Mouse (Mus musculus): ENCODE measurements around the gene Limd1.

The Limd1 gene

DNA sequence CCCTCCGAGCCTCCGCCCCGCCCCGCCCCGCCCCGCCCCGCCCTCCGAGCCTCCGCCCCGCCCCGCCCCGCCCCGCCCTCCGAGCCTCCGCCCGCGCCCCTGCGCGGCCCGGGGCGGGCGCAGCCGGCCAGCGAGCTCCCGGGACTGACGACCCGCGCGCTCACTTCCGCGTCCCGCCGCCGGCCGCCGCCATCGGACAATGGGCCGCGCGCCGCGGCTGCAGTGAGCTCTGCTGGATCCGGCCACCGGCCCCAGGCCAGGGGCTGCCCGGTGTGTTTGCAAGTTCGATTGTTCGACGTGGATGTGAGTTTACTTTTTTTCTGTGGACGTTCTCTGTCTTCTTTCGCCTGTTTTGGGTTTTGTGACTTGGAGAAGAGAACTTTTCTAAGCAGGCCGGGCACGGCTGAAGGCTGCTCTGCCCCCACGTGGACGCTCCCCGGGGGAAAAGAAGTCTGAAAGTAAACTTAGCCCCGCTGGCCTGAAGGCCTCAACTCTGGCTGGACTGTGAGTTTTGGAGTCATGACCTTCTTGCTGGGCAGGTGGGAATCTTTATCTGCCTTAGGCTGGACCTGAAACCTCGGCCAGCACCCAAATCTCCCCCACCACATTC is at the start of gene Limd1:
Gene Limd1, plus strand, starts transcription at position 121 of the 610 bp plus-strand sequence.
- peak; percentile 42 for DNase-seq (ENCODE audit: low spot score)

DNA sequence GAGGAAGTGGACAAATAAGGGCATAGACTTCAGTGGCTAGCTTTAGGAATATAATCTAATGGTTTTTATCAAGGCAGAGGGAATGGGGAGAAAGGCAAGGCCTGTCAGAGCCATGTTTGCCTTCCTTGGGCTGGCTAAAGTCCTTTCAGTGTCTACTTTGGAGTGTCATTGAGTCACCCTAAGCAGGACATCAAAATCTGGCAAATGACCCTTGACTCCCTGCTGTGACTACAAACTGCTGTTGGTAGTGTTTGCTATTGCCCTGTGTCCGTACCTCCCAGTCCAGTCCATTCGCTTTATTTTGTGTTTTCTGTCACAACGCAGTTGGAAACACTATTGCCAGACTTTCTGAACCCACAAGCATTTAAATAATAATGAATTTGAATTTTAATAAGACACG is 48.6 kb upstream of the Limd1 start:
- no peak for DNase-seq (ENCODE audit: low spot score)

DNA sequence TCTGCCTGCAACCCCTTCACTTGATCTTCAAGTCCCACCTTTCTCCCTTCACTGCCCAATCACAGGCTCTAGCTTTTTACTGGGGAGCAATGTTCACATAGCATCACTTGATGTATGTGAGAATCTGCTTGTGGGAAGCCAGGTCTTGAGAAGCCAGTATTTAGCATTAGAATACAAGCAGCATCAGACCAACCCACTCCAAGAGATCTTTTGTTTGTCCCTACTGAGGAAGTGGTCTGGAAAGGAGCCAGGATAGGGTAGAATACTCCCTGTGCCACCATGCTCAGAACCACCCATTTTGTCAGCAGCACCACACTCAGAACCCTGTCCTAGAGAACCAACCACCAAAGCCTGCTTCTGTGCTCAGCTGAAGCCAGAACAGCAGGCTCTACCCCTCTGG is 47.5 kb upstream of the Limd1 start:
- DNase-seq (ENCODE audit: low spot score) = no peak

DNA sequence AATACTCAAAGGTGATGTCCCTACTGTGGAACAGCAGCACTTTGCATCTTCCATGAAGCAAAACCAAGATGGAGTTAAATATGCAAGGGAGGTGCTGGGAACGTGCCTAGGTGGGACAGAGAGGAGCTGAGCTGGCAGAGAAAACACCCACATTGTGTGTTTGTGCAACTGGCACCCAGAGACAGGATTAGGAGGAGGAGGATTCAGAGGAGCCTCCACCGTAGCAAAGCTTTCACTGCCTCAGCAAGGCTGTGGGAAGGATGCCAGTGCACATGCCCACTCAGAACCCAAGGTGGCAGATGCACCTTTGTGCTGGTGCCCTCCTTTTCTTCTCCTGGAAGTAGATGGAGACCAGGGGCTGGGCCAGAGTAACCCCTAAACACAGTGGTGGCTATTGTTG is 40.3 kb upstream of the Limd1 start:
- no peak for DNase-seq (ENCODE audit: low spot score)

DNA sequence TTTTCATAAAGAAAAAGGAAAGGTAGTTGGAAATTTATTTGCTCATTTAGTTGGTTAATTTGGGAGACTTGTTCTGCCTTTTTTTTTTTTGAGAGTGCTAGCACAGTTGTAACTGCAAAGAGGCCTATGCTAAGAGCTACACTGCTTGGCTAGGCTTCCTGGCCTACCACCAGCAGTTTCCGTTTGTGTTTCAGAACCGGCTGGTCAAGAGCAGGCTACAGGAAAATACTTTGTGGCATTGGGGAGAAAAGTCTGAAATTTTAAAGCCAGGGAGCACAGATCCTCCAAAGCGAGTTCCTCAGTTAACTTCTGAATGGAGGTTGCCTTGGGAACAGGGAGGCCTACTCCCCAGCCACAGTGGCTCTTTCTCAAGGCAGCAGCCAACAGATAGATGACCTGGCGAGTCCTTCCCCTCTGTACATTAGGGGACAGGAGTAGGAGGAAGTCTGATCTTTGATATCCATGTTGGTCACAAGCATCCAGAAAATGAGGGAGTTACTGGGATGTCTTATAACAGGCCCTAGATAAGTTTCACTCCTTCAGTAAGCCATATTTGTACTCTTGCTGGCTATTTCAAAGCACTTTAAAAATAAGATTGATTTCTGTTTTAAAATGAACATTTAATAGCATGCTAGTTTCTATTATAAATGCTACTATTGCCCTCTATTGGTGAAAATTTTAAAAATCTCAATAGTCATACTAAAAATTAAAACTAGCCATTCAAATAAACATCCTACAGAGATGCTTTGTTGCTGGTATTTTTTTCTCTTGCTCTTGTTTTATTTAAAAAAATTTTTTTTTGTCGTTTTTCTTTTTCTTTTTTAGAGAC is 38.1 kb upstream of the Limd1 start:
- DNase-seq (ENCODE audit: low spot score) = no peak

DNA sequence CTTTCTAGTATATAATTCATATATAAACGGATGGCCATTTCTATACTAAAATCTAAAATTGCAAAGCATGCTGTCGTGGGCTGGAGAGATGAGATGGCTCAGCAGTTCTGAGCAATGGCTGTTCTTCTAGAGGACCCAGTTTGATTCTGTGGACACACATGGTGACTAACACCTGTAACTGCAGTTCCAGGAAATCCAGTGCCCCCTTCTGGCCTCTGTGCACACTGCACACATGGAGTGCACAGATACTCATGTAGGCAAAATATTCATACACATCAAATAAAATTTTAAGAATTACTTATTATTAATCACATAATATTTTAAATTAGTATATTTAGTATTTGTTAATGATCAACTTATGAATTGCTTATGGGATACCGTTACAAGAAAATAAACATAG is 31.4 kb upstream of the Limd1 start:
- DNase-seq (ENCODE audit: low spot score) = peak; percentile 50

DNA sequence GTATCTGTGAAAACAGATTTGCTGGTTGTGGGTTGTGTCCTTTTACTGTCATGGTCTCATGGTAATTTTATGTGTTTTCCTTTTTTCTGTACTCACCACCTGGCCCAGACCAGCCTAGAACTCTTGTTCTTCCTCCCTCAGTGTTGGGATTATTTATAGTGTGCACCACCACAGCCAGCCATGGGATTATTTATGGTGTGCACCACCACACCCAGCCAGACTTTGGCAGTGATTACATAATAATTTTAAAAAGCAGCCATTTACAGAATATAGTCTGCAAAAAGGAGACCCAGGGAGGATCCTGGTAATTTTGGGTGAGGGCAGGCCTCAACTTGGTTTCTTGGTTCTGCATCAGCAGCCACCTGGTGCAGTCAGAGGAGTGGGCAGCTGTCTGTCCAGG is 29.9 kb upstream of the Limd1 start:
- DNase-seq (ENCODE audit: low spot score) = no peak

DNA sequence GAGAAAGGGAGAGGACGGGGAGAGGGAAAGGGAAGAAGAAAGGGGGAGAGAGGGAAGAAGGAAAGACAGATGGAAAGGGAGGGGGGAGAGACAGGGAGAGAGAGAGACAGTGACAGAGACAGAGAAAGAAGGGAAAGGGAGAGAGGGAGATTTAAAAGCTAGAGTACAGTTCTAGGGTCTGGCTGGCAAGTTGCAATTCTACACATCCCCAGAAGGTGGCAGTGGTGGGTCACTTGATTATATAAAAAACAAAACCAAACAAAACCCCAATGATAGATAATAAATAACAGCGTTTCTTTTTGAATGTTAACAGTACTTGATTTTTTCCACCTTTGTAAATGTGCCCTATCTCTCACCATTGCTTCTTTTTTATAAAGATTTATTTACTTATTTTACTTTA is 28.3 kb upstream of the Limd1 start:
- DNase-seq (ENCODE audit: low spot score) = peak; percentile 56

DNA sequence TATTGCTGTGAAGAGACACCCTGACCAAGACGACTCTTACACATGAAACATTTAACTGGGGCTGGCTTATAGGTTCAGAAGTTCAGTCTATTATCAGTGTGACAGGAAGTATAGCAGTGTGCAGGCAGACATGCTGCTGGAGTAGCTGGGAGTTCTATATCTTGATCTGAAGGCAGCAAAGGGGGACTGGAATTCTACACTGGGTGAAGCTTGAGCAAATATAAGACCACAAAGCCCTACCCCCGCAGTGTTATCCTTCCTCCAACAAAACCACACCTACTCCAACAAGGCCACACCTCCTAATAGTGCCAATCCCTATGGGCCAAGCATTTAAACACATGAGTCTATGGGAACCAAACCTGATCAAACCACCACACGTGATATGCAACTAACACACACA is 26.7 kb upstream of the Limd1 start:
- no peak for DNase-seq (ENCODE audit: low spot score)

DNA sequence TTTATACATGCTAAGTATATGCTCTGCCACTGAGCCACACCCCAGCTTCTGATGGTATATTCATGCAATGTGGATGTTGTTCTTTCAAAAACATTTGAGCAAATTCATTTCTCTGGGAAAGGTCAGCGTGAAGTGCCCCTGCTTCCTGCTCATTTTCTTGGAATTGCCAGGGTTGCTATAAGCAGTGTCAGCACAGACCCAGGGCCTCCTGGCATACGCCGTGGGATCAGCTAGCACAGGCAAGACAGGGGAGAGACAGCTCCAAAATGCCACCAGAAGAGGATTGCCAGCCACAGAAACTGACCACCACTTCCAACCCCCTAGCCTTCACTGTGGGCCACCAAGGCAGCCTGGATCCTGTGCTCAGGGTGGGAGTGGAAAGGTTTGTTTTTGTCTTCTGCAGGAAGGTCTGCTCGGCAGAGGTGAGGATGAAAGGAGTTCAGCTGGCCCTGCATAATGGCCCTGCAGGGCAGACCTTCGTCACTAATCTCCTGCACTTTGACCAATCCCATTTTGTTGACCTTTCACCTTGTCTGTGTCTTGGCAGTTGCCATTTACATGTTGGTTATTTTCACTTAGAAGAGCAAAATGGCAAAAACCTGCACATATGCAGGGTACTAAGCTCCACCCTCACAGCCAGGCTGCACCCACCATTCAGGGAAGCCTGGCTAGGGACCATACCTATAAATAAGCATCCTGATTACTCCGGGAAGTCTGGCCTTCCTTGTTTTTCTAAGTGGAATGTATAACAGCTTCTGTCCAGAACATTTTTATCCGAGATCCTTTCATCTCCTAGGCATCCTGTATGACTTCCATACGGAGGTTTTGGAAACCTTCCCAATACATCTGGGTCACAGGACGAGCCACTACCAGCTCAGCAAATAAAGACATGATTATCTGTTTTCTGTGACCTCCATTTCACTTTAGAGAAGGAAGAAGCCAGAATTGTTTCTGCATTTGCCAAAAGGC is 21.6 kb upstream of the Limd1 start:
- no peak for DNase-seq (ENCODE audit: low spot score)

DNA sequence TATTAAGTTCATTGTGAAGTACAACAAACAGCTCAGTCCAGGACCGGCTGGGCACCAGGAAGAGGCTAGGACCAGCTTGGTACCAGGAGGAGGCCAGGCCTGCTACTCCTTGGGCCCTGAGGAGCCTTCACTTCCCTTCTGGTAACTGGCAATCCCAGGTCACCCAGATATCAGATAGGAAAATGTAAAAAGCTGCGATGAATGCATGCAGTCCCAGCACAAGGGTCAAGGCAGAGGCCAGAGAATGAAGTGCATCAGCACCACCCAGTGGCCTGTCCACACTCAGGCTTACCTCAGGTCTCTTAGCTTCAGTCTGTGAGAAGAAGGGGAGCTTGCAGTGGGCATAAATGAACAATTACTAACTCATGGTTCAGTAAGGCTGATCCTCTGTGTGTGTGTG is 20.9 kb upstream of the Limd1 start:
- no peak for DNase-seq (ENCODE audit: low spot score)

DNA sequence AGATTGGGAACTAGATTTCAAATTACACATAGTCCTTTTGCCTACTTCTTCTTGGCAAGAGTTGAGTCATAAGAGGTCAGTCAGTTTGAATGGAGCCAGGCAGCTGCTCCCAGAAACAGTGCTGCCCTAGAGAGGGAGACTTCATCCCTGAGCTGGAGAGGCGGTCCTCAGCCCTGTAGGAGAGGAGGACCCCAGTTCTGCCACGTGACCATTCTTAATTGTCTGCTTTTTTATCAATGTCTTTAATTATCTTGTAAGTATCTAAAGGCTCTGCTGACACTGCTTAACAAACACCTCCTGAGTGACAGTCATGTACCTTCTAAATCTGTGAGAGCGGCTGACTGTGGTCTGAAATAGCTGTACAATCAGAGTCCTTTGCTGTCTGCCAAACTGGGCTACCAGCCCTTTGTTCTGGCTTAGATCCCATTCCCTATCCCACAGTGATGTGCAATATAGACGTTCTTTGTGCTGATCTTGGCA is 11.3 kb upstream of the Limd1 start:
- no peak for DNase-seq (ENCODE audit: low spot score)

DNA sequence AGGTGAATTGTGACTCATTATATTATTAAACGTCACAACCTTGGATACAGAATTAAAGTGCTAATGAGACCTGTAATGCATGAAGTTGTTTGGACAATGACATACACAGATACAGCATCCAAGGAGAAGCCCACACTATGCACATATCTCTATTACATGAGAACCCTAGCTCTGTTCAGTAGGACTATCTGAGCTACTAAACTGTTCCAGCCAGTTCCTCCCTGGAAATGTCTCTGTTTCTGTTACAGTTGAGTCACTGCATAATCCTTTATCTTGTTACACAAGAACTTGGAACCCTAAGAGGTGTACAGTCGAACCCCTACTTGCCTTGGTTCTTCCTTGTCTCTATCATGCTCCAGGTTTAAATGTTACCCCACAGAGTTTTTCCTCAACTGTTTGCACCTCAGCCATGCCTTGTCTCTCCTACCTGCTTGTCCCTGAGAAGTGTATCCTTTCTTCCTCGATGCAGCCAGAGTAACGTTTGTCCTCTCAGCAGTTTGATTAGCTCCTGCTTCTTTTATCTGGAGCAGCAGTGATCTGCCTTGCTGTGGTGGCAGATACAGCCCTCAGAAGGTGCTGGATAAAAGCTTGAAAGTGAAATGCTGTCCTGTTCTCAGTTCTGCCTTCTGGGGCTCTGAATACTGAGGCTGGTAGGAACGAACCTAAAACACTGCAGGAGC is 10.0 kb upstream of the Limd1 start:
- DNase-seq (ENCODE audit: low spot score) = no peak

DNA sequence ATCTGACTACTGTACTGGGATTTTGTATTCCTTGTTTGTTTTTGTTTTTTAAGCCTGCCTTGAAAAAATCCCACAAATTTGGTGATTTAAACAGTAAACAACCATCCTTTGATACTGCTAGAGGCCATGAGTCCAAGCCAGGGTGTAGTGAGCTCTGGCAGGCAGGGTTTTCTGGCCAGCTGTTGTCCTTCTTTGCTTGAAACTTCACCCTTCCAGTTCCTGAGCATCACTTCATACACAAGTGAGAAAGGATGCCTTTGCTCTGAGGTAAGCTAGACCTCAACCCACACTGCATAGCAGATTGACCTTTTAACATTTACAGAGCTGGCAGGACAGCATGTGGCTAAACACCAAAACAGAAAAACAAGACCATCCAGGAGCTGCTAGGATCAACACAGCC is 9.4 kb upstream of the Limd1 start:
- DNase-seq (ENCODE audit: low spot score) = no peak

DNA sequence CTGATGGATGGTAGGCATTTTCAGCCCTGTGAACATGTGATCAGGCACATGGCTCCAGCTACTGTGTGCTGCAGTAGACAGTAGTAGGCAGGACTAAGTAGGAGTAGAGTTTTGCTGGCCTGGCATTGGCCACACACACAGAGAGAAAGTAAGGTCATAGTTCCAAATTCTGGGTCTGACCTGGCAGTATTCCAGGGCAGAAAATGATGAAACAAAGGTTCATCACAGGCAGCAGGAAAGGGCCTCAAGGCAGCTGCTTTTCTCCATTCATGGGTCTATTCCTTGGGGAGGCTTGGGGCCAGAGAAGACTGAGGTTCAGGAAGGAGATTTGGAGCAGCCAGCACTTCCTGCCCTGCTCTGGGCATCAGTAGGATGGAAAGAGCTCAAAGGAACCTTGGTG is 5.1 kb upstream of the Limd1 start:
- DNase-seq (ENCODE audit: low spot score) = no peak

DNA sequence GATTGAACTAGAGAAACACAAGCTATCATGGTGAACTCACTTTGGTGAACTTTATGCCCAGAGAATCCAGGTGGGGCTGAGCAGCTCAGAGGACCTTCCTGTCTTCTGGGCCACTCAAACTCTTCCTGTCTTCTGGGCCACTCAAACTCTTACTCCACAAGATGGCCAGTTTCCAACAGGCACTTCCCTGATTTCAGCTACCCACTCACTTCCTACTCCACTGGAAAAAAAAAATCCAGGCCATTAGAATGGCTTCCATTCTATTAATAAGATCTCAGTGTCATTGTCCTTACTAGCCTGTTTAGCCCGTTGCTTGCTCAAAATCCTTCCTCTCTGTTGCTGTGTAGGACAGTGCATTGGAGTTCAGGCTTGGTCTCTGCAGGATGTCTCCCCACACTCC is 2.9 kb upstream of the Limd1 start:
- DNase-seq (ENCODE audit: low spot score) = no peak

DNA sequence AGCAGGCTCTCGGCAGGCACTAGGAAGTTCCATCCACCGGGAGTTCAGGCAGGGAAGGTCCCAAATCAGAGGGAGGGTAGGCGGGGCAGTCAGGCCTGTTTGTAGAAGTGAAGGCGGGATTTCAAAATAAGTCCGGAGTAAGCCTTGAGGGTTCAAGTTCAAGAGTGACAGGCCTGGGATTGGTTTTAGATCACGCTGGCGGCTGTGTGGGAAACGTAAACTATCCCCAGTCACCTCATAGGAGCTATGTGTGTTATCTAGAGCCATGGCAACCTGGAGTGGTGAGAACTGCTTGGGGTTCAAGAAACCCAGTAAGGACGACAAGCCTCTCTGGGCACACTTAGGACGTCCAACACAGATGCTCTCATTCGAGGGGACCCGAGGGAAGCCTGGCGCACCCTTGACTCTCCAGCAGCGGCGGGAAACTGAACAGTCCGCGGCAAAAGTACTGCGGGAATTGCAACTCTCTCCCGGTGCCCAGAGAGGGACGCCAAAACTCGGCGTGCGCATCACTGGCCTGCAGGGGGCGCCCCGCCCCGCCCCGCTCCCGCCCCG is 398 bp upstream of the Limd1 start:
- no peak for DNase-seq (ENCODE audit: low spot score)

DNA sequence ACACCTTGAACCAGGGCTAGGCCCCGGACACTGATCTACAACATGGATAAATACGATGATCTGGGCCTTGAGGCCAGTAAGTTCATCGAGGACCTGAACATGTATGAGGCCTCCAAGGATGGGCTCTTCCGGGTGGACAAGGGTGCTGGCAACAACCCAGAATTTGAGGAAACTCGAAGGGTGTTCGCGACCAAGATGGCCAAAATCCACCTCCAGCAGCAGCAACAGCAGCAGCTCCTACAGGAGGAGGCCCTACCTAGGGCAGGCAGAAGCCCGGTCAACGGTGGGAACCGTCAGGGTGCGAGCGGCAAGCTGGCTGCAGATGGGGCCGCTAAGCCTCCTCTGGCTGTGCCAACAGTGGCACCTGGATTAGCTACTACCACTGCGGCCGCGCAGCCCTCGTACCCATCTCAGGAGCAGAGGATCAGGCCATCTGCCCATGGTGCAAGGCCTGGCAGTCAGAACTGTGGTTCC is 727 bp downstream of the Limd1 start:
- DNase-seq (ENCODE audit: low spot score) = peak; percentile 4

DNA sequence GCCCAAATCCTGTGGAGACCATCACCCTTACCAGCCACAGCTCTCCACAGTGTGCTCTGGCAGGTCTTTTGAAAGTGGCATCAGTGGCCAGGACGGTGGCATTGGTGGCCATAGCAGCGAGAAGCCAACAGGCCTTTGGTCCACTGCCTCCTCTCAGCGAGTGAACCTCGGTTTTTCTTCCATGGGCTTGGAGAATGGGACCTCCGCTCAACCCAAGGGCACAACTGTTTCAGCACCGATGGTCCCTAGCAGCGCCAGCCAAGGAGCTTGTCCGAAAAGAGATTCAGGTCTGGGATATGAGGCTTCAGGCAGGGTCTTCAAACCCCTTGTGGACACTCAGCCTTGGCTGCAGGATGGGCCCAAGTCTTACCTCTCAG is 1.4 kb downstream of the Limd1 start:
- DNase-seq (ENCODE audit: low spot score) = no peak

DNA sequence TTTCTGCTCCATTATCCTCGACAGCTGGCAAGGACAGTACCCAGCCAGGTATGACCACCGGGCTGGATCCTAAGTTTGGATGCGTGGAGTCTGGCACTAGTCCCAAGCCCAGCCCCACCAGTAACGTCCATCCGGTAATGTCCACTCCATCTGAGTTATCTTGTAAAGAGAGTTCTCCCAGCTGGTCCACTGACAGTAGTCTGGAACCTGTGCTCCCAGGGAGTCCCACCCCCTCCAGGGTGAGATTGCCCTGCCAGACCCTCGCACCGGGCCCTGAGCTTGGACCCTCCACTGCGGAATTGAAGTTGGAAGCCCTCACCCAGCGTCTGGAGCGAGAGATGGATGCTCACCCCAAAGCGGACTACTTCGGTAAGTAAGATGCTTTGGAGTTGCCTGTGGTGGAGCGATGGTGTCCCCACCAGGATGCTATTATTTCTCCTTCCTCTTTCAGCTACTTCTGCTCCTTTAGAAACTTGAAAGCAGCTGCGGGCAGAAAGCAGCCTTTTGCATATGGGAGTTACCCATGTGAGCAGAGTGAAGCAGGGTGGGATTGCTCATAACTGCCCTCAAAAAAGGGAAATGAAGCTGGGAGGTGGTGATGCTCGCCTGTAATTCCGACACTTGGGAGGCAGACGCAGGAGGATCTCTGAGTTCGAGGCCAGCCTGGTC is 1.9 kb downstream of the Limd1 start:
- DNase-seq (ENCODE audit: low spot score) = peak; percentile 31

DNA sequence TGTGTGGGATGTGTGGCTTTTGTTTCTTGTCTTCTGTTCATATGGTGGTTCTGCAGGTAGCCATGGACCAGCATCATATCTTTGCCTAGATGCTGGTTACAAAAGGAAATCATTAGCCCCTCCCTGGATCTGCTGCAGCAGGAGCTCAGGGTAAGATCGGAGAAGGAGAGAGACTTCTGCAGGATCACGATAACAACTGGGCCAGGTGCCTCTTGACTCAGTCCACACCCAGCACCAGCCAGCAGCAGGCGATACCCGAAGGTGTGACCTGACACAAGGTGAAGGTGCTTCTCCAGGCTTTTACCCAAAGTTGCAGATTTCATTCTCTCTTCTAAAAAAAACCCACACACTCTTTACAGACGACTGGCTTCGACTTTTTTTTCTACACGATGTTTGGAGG is 2.6 kb downstream of the Limd1 start:
- DNase-seq (ENCODE audit: low spot score) = no peak
